Mouse (Mus musculus) intestine, embryonic 16.5 days (tissue): ENCODE measurements around the gene Angptl1. TPM values are rescaled to one million over a fixed set of nuclear protein-coding genes. Genes with fewer than 3 reads are reported as not detected.

Experiments
- ATAC-seq: fragments of 200-750 bp; cut with Nextera tagmentation; 2 replicates; pipeline ENCODE4 v1.8.0; 2017; ENCODE audit warnings: moderate TSS enrichment, moderate library complexity
- H3K27ac ChIP-seq: fragments of 300-500 bp; sonication (generic); 2 replicates; pipeline ENCODE4 v1.5.1; 2014; ENCODE audit warnings: mild to moderate bottlenecking, low read length
- H3K27me3 ChIP-seq: fragments of 300-500 bp; sonication (generic); replicated peaks from 2 replicates; pipeline ENCODE4 v1.6.1; 2014; ENCODE audit warnings: low read length, control low read depth, mixed read lengths; ENCODE audit not compliant: control insufficient read depth, insufficient read depth
- H3K36me3 ChIP-seq: fragments of 300-500 bp; sonication (generic); 2 replicates; pipeline ENCODE4 v1.6.1; 2014; ENCODE audit warnings: low read length, control low read depth; ENCODE audit not compliant: control insufficient read depth, insufficient read depth
- H3K4me1 ChIP-seq: fragments of 300-500 bp; sonication (generic); 2 replicates; pipeline ENCODE4 v1.6.1; 2014; ENCODE audit warnings: low read length, control low read depth, mixed read lengths; ENCODE audit not compliant: control insufficient read depth, insufficient read depth
- H3K4me2 ChIP-seq: fragments of 300-500 bp; sonication (generic); 2 replicates; pipeline ENCODE4 v1.6.1; 2014; ENCODE audit warnings: low read depth, low read length, control low read depth
- H3K4me3 ChIP-seq: fragments of 300-500 bp; sonication (generic); 2 replicates; pipeline ENCODE4 v1.5.1; 2014; ENCODE audit warnings: mild to moderate bottlenecking, low read length
- H3K9ac ChIP-seq: fragments of 300-500 bp; sonication (generic); 2 replicates; pipeline ENCODE4 v1.6.1; 2014; ENCODE audit warnings: low read depth, low read length
- H3K9me3 ChIP-seq: fragments of 300-500 bp; sonication (generic); 2 replicates; pipeline ENCODE4 v1.6.1; 2016; ENCODE audit warnings: low read length, control low read depth; ENCODE audit not compliant: control insufficient read depth
- whole genome bisulfite sequencing: fragments of 180-500 bp; shearing (Covaris S2); extraction: QIAGEN DNeasy Blood & Tissue Kit; methylation state at CpG from one replicate; pipeline ENCODE4 v1.1.7; 2014; 5-methylcytosine and 5-hydroxymethylcytosine counted together
- polyA plus RNA-seq: library from polyadenylated mRNA; unstranded; fragments of >200 nt; fragmentation: Nextera tagmentation; extraction: Ambion mirVana; gene quantifications from 2 replicates; pipeline ENCODE4 v1.2.1, GENCODE M21; 2015

The Angptl1 gene
- 29.4 and 29.8 TPM in 2 replicates for polyA plus RNA-seq

DNA sequence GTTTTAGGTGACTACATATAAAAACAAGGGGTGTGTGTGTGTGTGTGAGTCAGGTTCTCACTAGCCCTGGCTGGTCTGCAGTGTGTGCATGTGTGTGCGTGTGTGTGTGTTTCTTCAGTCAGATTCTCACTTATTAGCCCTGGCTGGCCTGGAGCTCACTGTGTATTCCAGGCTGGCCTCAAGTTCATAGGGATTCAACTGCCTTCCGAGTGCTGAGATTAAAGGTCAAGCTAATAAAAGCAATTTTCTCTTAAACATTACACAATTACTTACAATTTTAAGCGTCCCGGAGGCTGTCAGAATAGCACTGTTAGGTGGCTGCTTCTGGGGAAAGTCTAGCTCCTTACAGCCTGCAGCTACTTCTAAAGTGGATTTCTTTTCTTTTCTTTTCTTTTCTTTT lies at the start of gene Angptl1:
Gene Angptl1 (plus strand): TSS at position 386 of the 400 bp plus-strand sequence.
- Histone ChIP-seq H3K36me3 (no peaks in the 10 kb centered on the region), H3K9me3 (no peaks in the 10 kb centered on the region), H3K4me3 (peak within 1 kb of the TSS; percentile 44), H3K9ac (peak within 1 kb of the TSS; percentile 53), H3K4me1 (peaks cover 10% of the 10 kb centered on the region), H3K27ac (peak within 1 kb of the TSS; percentile 66), H3K27me3 (no peaks in the 10 kb centered on the region), H3K4me2 (peak within 1 kb of the TSS; percentile 49)
- peak; percentile 87 for ATAC-seq
- 18% methylated on average over 4 of the region's 4 CpGs for WGBS

DNA sequence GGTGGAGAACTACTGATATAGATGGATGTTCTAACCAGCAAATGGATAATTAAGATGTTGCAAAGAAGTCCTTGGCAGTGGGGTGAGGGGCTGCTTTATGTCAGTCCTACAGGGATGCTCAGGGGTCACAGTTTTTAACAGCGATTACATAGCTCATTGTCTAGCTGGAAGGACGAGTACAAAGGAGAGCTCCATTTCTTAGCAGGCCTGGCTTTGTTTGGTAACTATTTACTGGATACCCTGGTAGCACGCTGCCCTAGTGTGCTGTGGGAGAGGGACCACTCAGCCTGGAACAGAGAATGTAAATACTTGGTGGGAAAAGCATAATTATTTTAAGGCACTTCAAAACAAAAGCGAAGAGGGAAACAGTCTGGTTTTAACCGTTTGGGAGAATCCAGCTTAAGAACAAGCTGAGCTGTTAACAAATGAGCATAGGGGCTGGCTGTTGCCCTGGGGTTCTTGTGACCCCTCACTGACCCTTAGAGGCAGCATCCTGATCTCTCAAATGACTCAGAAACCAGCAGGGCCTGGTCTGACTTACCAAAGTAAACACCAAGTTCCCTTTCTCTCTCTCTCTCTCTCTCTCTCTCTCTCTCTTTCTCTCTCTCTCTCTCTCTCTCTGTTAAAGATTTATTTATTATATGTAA lies 48.4 kb upstream of the Angptl1 start:
- Histone ChIP-seq H3K4me3 (no peak overlapping the region), H3K9ac (no peak overlapping the region), H3K27me3 (no peaks in the 10 kb centered on the region), H3K27ac (0 out of 2 replicates have a peak overlapping the region, but pooled peaks have one; percentile 34), H3K36me3 (no peaks in the 10 kb centered on the region), H3K4me2 (no peak overlapping the region), H3K4me1 (peaks cover 6% of the 10 kb centered on the region), H3K9me3 (no peaks in the 10 kb centered on the region)
- ATAC-seq = peak; percentile 53; the same call in 1 of the 2 replicates
- WGBS = 29% methylated on average over 5 of the region's 5 CpGs

DNA sequence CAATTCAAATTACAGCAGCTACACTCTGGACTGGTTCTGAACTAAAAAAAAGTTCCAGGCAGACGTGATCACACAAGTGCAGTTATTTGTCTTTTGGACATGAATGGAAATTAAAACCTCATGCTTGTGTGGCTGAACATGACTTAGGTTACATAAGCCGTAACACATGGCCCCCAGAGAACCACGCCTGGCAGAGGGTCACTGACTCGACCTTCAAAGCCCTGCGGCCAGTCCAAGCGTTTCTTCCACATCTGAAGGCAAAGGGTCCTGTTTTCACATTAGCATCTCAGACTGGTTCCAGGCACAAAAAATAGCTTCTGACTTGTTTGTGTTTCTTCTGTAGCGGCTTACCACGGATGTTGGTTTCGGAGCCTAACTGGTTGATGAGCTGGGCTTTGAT lies 42.1 kb upstream of the Angptl1 start:
- no peak overlapping the region for H3K27ac ChIP-seq
- H3K27me3 ChIP-seq = no peaks in the 10 kb centered on the region
- WGBS = 70% methylated on average over 9 of the region's 9 CpGs

DNA sequence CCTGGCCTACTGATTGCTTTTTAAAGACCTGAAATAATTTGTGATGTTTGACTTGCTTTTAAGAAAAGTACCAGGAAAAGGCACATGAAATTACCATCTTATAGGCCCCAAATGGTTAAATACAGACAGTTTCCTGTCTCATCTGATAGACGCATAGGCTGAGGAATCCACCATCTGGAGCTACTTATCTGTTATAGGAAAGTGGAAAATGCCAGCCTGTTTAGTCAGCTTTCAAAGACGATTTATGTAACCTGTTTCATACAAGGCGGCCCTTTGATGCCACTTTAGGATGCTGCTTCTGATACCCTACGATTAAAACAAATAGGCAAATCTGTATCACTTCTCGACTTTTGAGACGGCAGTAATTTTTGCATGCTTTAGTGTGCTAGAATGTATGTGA lies 37.1 kb upstream of the Angptl1 start:
- Histone ChIP-seq H3K36me3 (no peaks in the 10 kb centered on the region), H3K4me1 (no peaks in the 10 kb centered on the region), H3K27me3 (no peaks in the 10 kb centered on the region), H3K27ac (no peak overlapping the region), H3K4me3 (no peak overlapping the region), H3K9ac (no peak overlapping the region), H3K4me2 (no peak overlapping the region), H3K9me3 (no peaks in the 10 kb centered on the region)
- 75% methylated on average over 6 of the region's 6 CpGs for WGBS
- ATAC-seq = no peak

More for the DNA sequence above, 42.1 kb upstream of the Angptl1 start:
- H3K4me3 ChIP-seq = no peak overlapping the region
- no peak for ATAC-seq
- H3K4me1 ChIP-seq = no peaks in the 10 kb centered on the region
- H3K4me2 ChIP-seq = no peak overlapping the region
- no peak overlapping the region for H3K9ac ChIP-seq
- no peaks in the 10 kb centered on the region for H3K9me3 ChIP-seq
- no peaks in the 10 kb centered on the region for H3K36me3 ChIP-seq

DNA sequence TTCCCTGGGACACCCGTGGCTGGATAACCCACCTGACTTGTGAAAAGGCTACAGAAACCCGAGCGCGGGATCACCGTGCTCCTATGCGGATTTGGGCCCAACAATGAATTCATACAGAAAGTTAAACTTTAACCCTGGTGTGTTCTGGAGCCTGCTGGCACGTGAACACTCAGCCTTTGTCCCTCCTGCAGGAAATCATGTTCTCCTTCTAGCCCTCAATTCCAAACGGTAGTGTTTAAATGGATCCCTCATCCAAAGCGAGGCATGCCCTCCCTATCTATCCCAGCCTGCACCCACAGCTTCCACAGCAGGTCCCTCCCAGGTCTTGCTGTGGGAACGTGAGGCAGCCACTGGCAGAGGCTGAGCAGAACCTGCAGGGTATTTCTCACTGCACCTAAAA lies 30.0 kb upstream of the Angptl1 start:
- Histone ChIP-seq H3K4me3 (no peak overlapping the region), H3K27me3 (no peaks in the 10 kb centered on the region), H3K27ac (peak overlapping the region; percentile 71; the same call in 1 of the 2 replicates), H3K4me2 (peak overlapping the region; percentile 32), H3K4me1 (0 out of 2 replicates have a peak, but pooled peaks cover 3% of the 10 kb centered on the region), H3K9ac (no peak overlapping the region), H3K36me3 (no peaks in the 10 kb centered on the region), H3K9me3 (no peaks in the 10 kb centered on the region)
- WGBS = 43% methylated on average over 10 of the region's 10 CpGs
- ATAC-seq = peak; percentile 86

DNA sequence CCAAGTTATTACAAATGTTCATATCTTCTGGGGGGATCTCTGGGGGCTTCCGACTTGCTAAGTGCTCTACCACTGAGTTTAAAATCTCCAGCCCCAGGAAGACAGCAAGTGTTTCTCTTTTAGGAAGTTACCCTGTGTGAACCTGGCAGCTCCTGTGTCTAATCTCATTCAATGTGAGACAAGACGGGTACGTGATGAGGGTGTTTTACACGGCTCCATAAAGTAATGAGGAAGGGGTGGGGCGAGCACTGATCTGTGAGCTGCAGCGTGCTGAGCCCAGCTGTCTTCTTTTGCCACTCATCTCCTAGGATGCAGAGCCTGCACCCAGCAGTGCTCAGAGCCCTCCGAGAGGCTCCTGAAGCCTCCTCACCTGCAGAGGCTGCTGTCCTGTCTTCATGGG lies 26.4 kb upstream of the Angptl1 start:
- Histone ChIP-seq H3K36me3 (no peaks in the 10 kb centered on the region), H3K9ac (no peak overlapping the region), H3K4me1 (0 out of 2 replicates have a peak, but pooled peaks cover 3% of the 10 kb centered on the region), H3K27me3 (no peaks in the 10 kb centered on the region), H3K27ac (no peak overlapping the region), H3K9me3 (no peaks in the 10 kb centered on the region), H3K4me3 (no peak overlapping the region), H3K4me2 (no peak overlapping the region)
- 63% methylated on average over 7 of the region's 7 CpGs for WGBS
- peak; percentile 59 for ATAC-seq

DNA sequence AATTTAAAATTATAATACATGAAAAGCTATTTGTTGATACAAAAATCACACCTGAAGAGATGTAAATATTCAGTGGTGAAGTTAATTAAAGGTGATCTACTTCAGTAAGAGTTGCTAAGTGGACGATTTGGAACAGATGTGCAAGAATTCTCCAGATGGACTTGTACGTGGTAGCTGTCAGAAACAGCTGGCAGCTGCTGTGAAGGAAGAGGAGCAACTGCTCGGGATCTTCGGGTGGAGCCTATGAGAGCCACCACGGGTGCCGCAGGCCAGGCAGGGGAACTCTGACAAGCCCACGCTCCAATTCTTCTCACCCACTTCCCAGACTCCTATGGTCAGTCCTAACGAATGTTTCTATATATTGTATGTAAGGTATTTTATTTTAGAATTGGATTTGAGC lies 25.6 kb upstream of the Angptl1 start:
- Histone ChIP-seq H3K4me2 (no peak overlapping the region), H3K36me3 (peaks cover 2% of the 10 kb centered on the region; the same call in 1 of the 2 replicates), H3K4me1 (0 out of 2 replicates have a peak, but pooled peaks cover 3% of the 10 kb centered on the region), H3K9ac (no peak overlapping the region), H3K9me3 (no peaks in the 10 kb centered on the region), H3K27ac (no peak overlapping the region), H3K27me3 (no peaks in the 10 kb centered on the region), H3K4me3 (no peak overlapping the region)
- 53% methylated on average over 8 of the region's 8 CpGs for WGBS
- no peak for ATAC-seq

DNA sequence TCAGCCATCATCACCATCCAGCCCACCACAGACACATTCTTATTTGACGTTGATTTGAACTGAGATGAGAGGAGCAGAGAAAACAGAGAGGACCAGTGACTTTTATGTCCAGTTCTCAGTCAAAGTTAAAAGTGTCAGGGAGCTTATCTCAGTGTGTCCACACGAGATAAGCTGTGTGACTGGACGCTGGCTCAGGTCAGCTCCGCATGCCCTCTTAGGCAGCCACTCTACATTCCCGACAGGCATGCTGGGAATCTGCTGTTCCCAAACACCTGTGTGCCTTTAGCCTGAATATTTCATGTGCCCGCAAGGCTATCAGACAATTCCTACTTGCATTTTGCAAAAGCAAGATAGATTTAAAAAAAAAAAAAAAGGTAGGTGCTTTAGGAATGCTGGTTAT lies 24.9 kb upstream of the Angptl1 start:
- H3K9me3 ChIP-seq = no peaks in the 10 kb centered on the region
- H3K9ac ChIP-seq = no peak overlapping the region
- H3K4me2 ChIP-seq = no peak overlapping the region
- ATAC-seq = no peak
- no peak overlapping the region for H3K4me3 ChIP-seq
- no peak overlapping the region for H3K27ac ChIP-seq
- no peaks in the 10 kb centered on the region for H3K27me3 ChIP-seq
- H3K36me3 ChIP-seq = peaks cover 2% of the 10 kb centered on the region; the same call in 1 of the 2 replicates
- 65% methylated on average over 6 of the region's 6 CpGs for WGBS
- 0 out of 2 replicates have a peak, but pooled peaks cover 1% of the 10 kb centered on the region for H3K4me1 ChIP-seq

DNA sequence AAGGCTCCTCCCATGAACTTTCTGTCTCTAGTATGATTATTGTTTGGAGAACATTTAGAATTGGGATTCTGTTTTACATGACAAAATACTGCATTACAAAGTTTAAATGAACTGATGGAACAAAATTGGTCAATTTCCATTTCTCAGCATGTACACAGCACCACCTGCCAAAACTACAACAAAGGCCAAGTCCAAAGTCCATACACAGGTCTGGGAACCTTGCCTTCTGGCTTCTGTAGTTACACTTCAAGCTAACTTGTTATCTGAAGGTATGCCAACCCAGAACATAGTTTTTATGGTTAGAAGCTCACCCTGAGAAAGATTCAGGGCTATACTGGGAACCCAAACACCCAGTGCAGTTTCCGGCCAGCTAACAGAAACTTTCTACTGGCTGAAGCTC lies 19.1 kb upstream of the Angptl1 start:
- no peaks in the 10 kb centered on the region for H3K27me3 ChIP-seq
- no peak overlapping the region for H3K27ac ChIP-seq
- WGBS = 88% methylated on average over 1 of the region's 1 CpGs
- ATAC-seq = peak; percentile 79
- H3K4me2 ChIP-seq = no peak overlapping the region
- H3K4me3 ChIP-seq = no peak overlapping the region
- H3K4me1 ChIP-seq = 0 out of 2 replicates have a peak, but pooled peaks cover 2% of the 10 kb centered on the region
- no peak overlapping the region for H3K9ac ChIP-seq
- H3K36me3 ChIP-seq = peaks cover 2% of the 10 kb centered on the region; the same call in 1 of the 2 replicates
- H3K9me3 ChIP-seq = no peaks in the 10 kb centered on the region
